Mouse (Mus musculus): Measurements from ENCODE around the gene Dcdc2a. TPM values are rescaled to one million over a fixed set of nuclear protein-coding genes. Genes with fewer than 3 reads are reported as not detected.

The Dcdc2a gene
- polyA plus RNA-seq, 1 experiment = not detected

- no peak for TF ChIP-seq POLR2A (IDR thresholded peaks at IDR 0.05; ENCODE audit: low read depth, low read length)
- TF ChIP-seq CTCF (IDR thresholded peaks at IDR 0.05; ENCODE audit: extremely low read depth, insufficient read length, insufficient replicate concordance, low read depth, low read length) = no peak
- no peaks in the 10 kb centered on the region for H3K36me3 ChIP-seq (ENCODE audit: control insufficient read depth, insufficient read depth, low read length)
- no peak overlapping the region for H3K27ac ChIP-seq (ENCODE audit: insufficient read depth, low read depth, low read length)
- 99% methylated on average over 2 of the region's 2 CpGs for WGBS
- no peaks in the 10 kb centered on the region for H3K27me3 ChIP-seq (ENCODE audit: control insufficient read depth, insufficient read depth, low read length)
- H3K4me1 ChIP-seq (ENCODE audit: control insufficient read depth, insufficient read depth, insufficient read length, low read length) = no peaks in the 10 kb centered on the region
- no peak overlapping the region for H3K4me3 ChIP-seq (ENCODE audit: low read depth, low read length)
Measured at GRCm38 (mm10) chr13:25066659-25067058, 10.9 kb downstream of the Dcdc2a start.

- TF ChIP-seq CTCF (IDR thresholded peaks at IDR 0.05; ENCODE audit: extremely low read depth, insufficient read length, insufficient replicate concordance, low read depth, low read length) = no peak
- no peak for TF ChIP-seq POLR2A (IDR thresholded peaks at IDR 0.05; ENCODE audit: low read depth, low read length)
- Histone ChIP-seq H3K27me3 (ENCODE audit: control insufficient read depth, insufficient read depth, low read length) (no peaks in the 10 kb centered on the region), H3K36me3 (ENCODE audit: control insufficient read depth, insufficient read depth, low read length) (no peaks in the 10 kb centered on the region), H3K4me3 (ENCODE audit: low read depth, low read length) (no peak overlapping the region), H3K4me1 (ENCODE audit: control insufficient read depth, insufficient read depth, insufficient read length, low read length) (no peaks in the 10 kb centered on the region), H3K27ac (ENCODE audit: insufficient read depth, low read depth, low read length) (no peak overlapping the region)
- WGBS = 47% methylated on average over 4 of the region's 4 CpGs
Measured at GRCm38 (mm10) chr13:25067183-25067582, 11.4 kb downstream of the Dcdc2a start.

- TF ChIP-seq CTCF (IDR thresholded peaks at IDR 0.05; ENCODE audit: extremely low read depth, insufficient read length, insufficient replicate concordance, low read depth, low read length) (no peak), POLR2A (IDR thresholded peaks at IDR 0.05; ENCODE audit: low read depth, low read length) (no peak)
Measured at GRCm38 (mm10) chr13:25069765-25070164, 14.0 kb downstream of the Dcdc2a start.

GRCm38 (mm10) chr13:25070791-25071190 is 15.0 kb downstream of the Dcdc2a start:
- no peaks in the 10 kb centered on the region for H3K4me1 ChIP-seq (ENCODE audit: control insufficient read depth, insufficient read depth, insufficient read length, low read length)
- no peak overlapping the region for H3K4me3 ChIP-seq (ENCODE audit: low read depth, low read length)
- WGBS = 73% methylated on average over 4 of the region's 4 CpGs
- no peak for TF ChIP-seq CTCF (IDR thresholded peaks at IDR 0.05; ENCODE audit: extremely low read depth, insufficient read length, insufficient replicate concordance, low read depth, low read length)
- no peak for TF ChIP-seq POLR2A (IDR thresholded peaks at IDR 0.05; ENCODE audit: low read depth, low read length)
- no peaks in the 10 kb centered on the region for H3K27me3 ChIP-seq (ENCODE audit: control insufficient read depth, insufficient read depth, low read length)
- no peaks in the 10 kb centered on the region for H3K36me3 ChIP-seq (ENCODE audit: control insufficient read depth, insufficient read depth, low read length)
- no peak overlapping the region for H3K27ac ChIP-seq (ENCODE audit: insufficient read depth, low read depth, low read length)

More at GRCm38 (mm10) chr13:25069765-25070164, 14.0 kb downstream of the Dcdc2a start:
- WGBS = 58% methylated on average over 4 of the region's 4 CpGs
- Histone ChIP-seq H3K4me1 (ENCODE audit: control insufficient read depth, insufficient read depth, insufficient read length, low read length) (no peaks in the 10 kb centered on the region), H3K27me3 (ENCODE audit: control insufficient read depth, insufficient read depth, low read length) (no peaks in the 10 kb centered on the region), H3K36me3 (ENCODE audit: control insufficient read depth, insufficient read depth, low read length) (no peaks in the 10 kb centered on the region), H3K27ac (ENCODE audit: insufficient read depth, low read depth, low read length) (no peak overlapping the region), H3K4me3 (ENCODE audit: low read depth, low read length) (no peak overlapping the region)

GRCm38 (mm10) chr13:25077262-25077661 is 21.5 kb downstream of the Dcdc2a start:
- H3K4me1 ChIP-seq (ENCODE audit: control insufficient read depth, insufficient read depth, insufficient read length, low read length) = no peaks in the 10 kb centered on the region

GRCm38 (mm10) chr13:25083144-25083572 is 27.4 kb downstream of the Dcdc2a start:
- Histone ChIP-seq H3K4me1 (ENCODE audit: control insufficient read depth, insufficient read depth, insufficient read length, low read length) (no peaks in the 10 kb centered on the region), H3K36me3 (ENCODE audit: control insufficient read depth, insufficient read depth, low read length) (no peaks in the 10 kb centered on the region), H3K4me3 (ENCODE audit: low read depth, low read length) (no peak overlapping the region), H3K27ac (ENCODE audit: insufficient read depth, low read depth, low read length) (no peak overlapping the region), H3K27me3 (ENCODE audit: control insufficient read depth, insufficient read depth, low read length) (no peaks in the 10 kb centered on the region)
- 6% methylated on average over 15 of the region's 15 CpGs for WGBS
- TF ChIP-seq CTCF (IDR thresholded peaks at IDR 0.05; ENCODE audit: extremely low read depth, insufficient read length, insufficient replicate concordance, low read depth, low read length) (no peak), POLR2A (IDR thresholded peaks at IDR 0.05; ENCODE audit: low read depth, low read length) (no peak)

More at GRCm38 (mm10) chr13:25077262-25077661, 21.5 kb downstream of the Dcdc2a start:
- Histone ChIP-seq H3K4me3 (ENCODE audit: low read depth, low read length) (no peak overlapping the region), H3K36me3 (ENCODE audit: control insufficient read depth, insufficient read depth, low read length) (no peaks in the 10 kb centered on the region), H3K27ac (ENCODE audit: insufficient read depth, low read depth, low read length) (no peak overlapping the region), H3K27me3 (ENCODE audit: control insufficient read depth, insufficient read depth, low read length) (no peaks in the 10 kb centered on the region)
- 28% methylated on average over 7 of the region's 7 CpGs for WGBS
- no peak for TF ChIP-seq POLR2A (IDR thresholded peaks at IDR 0.05; ENCODE audit: low read depth, low read length)
- TF ChIP-seq CTCF (IDR thresholded peaks at IDR 0.05; ENCODE audit: extremely low read depth, insufficient read length, insufficient replicate concordance, low read depth, low read length) = no peak

GRCm38 (mm10) chr13:25085147-25085546 is 29.3 kb downstream of the Dcdc2a start:
- Histone ChIP-seq H3K4me3 (ENCODE audit: low read depth, low read length) (no peak overlapping the region), H3K27ac (ENCODE audit: insufficient read depth, low read depth, low read length) (no peak overlapping the region), H3K4me1 (ENCODE audit: control insufficient read depth, insufficient read depth, insufficient read length, low read length) (no peaks in the 10 kb centered on the region), H3K36me3 (ENCODE audit: control insufficient read depth, insufficient read depth, low read length) (no peaks in the 10 kb centered on the region), H3K27me3 (ENCODE audit: control insufficient read depth, insufficient read depth, low read length) (no peaks in the 10 kb centered on the region)
- 82% methylated on average over 7 of the region's 7 CpGs for WGBS
- TF ChIP-seq POLR2A (IDR thresholded peaks at IDR 0.05; ENCODE audit: low read depth, low read length) (no peak), CTCF (IDR thresholded peaks at IDR 0.05; ENCODE audit: extremely low read depth, insufficient read length, insufficient replicate concordance, low read depth, low read length) (no peak)

Data from small intestine, adult 2 months (tissue).